Mouse (Mus musculus): ENCODE results near the gene Gas2l3.

GRCm38 (mm10) chr10:89430751-89431150, 13.0 kb downstream of the Gas2l3 start:
- TF ChIP-seq EP300 (optimal IDR thresholded peaks at IDR 0.05) (no peak), CTCF (IDR thresholded peaks at IDR 0.05; ENCODE audit: low read depth) (no peak)
